12 mouse cellular contexts compared by ENCODE assay signal in genomic region chr7:129964192-129964591, GRCm38 (mm10).
DNase-seq lines count a peak whose midpoint lies in the region.
"Had no signal": no experiment of that assay in that cellular context is flagged by ENCODE, and none has a peak within 500 bp of the region (broad histone marks: within the 10 kb centered on the region; RNA-seq: fewer than 3 reads in every experiment).

No protein-coding gene starts in this region.

- intact Hi-C loops in heart, postnatal 25 days (cut with DNase I) = no loop called here

- H3K27ac ChIP-seq in embryonic facial prominence, embryonic 10.5 days (replicated peaks) = peak overlapping the region; percentile 1; the same call in 1 of the 2 replicates
- H3K27ac ChIP-seq: midbrain, embryonic 10.5 days had no signal

- 61% methylated on average over 8 of the region's 8 CpGs for whole genome bisulfite sequencing in embryonic facial prominence, embryonic 10.5 days

- no peaks in the 10 kb centered on the region for H3K36me3 ChIP-seq in embryonic facial prominence, embryonic 10.5 days (replicated peaks)
- H3K36me3 ChIP-seq: midbrain, embryonic 10.5 days had no signal

- no peaks in the 10 kb centered on the region for H3K27me3 ChIP-seq in embryonic facial prominence, embryonic 10.5 days (replicated peaks; ENCODE audit: low read depth, poor library complexity, severe bottlenecking)

- peak; percentile 4 for DNase-seq in heart, postnatal 25 days (ENCODE audit: low spot score)
- DNase-seq in heart, adult 8-10 months (ENCODE audit: low spot score) = no peak
- no peak for DNase-seq in embryonic facial prominence, embryonic 10.5 days (ENCODE audit: low spot score)
- peak; percentile 87 for DNase-seq in fat pad, adult 2 months (ENCODE audit: extremely low read depth, low read depth, low spot score)
- peak; percentile 46 for DNase-seq in lung, postnatal 14 days
- DNase-seq in T-cell, adult 2 months (ENCODE audit: low spot score) = no peak
- no peak for DNase-seq in cerebellum, adult 9-10 months
- DNase-seq: adrenal gland, postnatal 14 days; cerebellum, adult 2 months; gastrocnemius, postnatal 36 days; kidney, postnatal 36 days had no signal

- H3K9me3 ChIP-seq in embryonic facial prominence, embryonic 10.5 days = no peaks in the 10 kb centered on the region
- H3K9me3 ChIP-seq: midbrain, embryonic 10.5 days had no signal

- peaks cover 37% of the 10 kb centered on the region for H3K4me1 ChIP-seq in embryonic facial prominence, embryonic 10.5 days

- no peak overlapping the region for H3K4me3 ChIP-seq in embryonic facial prominence, embryonic 10.5 days
- H3K4me3 ChIP-seq: midbrain, embryonic 10.5 days had no signal

Comparison
In these comparisons a context has a peak if more than half of its experiments do, and no peak if none do; other contexts are left out.
1. DNase-seq: peak in heart, postnatal 25 days (single experiment), fat pad, adult 2 months (single experiment) and lung, postnatal 14 days (single experiment); none in heart, adult 8-10 months (single experiment), embryonic facial prominence, embryonic 10.5 days (single experiment), T-cell, adult 2 months (single experiment) and cerebellum, adult 9-10 months (single experiment).